Mouse (Mus musculus) limb, embryonic 10.5 days (tissue): ENCODE measurements around the gene Rrn3. TPM values are rescaled to one million over a fixed set of nuclear protein-coding genes. Genes with fewer than 3 reads are reported as not detected.

Source experiments
- DNase-seq: peaks from one replicate; pipeline ENCODE4 v3.0.0-alpha.2; 2017; ENCODE audit warnings: low spot score
- H3K27ac ChIP-seq: fragments of 300-500 bp; sonication (generic); 2 replicates; pipeline ENCODE4 v1.5.1; 2016; ENCODE audit warnings: mild to moderate bottlenecking
- H3K27me3 ChIP-seq: fragments of 300-500 bp; sonication (generic); 2 replicates; pipeline ENCODE4 v1.6.1; 2016; ENCODE audit warnings: low read depth, mild to moderate bottlenecking; ENCODE audit not compliant: poor library complexity, severe bottlenecking
- H3K36me3 ChIP-seq: fragments of 300-500 bp; sonication (generic); 2 replicates; pipeline ENCODE4 v1.6.1; 2016; ENCODE audit warnings: mild to moderate bottlenecking, moderate library complexity
- H3K4me1 ChIP-seq: fragments of 300-500 bp; sonication (generic); 2 replicates; pipeline ENCODE4 v1.6.1; 2016
- H3K4me3 ChIP-seq: fragments of 300-500 bp; sonication (generic); 2 replicates; pipeline ENCODE4 v1.5.1; 2016; ENCODE audit warnings: mild to moderate bottlenecking, moderate library complexity
- H3K9me3 ChIP-seq: fragments of 300-500 bp; sonication (generic); replicated peaks from 2 replicates; pipeline ENCODE4 v1.6.1; 2016; ENCODE audit warnings: mild to moderate bottlenecking
- WGBS: fragments of 180-500 bp; shearing (Covaris S2); methylation state at CpG from one replicate; pipeline ENCODE4 v1.1.7; 2016; 5-methylcytosine and 5-hydroxymethylcytosine counted together
- microRNA-seq: library from miRNA; unstranded; fragments of <30 nt; microRNA quantifications from one replicate; pipeline ENCODE4, GENCODE M21; 2017
- polyA plus RNA-seq: library from polyadenylated mRNA; unstranded; fragments of >200 nt; fragmentation: Nextera tagmentation; extraction: Ambion mirVana; gene quantifications from 2 replicates; pipeline ENCODE4 v1.2.1, GENCODE M21; 2016

Gene Rrn3
- polyA plus RNA-seq, 1 experiment from 2014 or later, result 92.9 TPM

- Histone ChIP-seq H3K9me3 (no peaks in the 10 kb centered on the region), H3K27ac (no peak overlapping the region), H3K4me1 (no peaks in the 10 kb centered on the region), H3K27me3 (no peaks in the 10 kb centered on the region), H3K36me3 (peaks cover 99% of the 10 kb centered on the region), H3K4me3 (no peak overlapping the region)
- 95% methylated on average over 5 of the region's 5 CpGs for WGBS
- no peak for DNase-seq
Measured at GRCm38 (mm10) chr16:13834382-13834781, 53.9 kb downstream of the Rrn3 start.

- H3K27me3 ChIP-seq, result no peaks in the 10 kb centered on the region
- no peaks in the 10 kb centered on the region for H3K9me3 ChIP-seq
- H3K36me3 ChIP-seq, result peaks cover 94% of the 10 kb centered on the region
- no peak for DNase-seq
- no peaks in the 10 kb centered on the region for H3K4me1 ChIP-seq
- WGBS, result 93% methylated on average over 7 of the region's 7 CpGs
- no peak overlapping the region for H3K4me3 ChIP-seq
- no peak overlapping the region for H3K27ac ChIP-seq
Measured at GRCm38 (mm10) chr16:13840056-13840455, 59.5 kb downstream of the Rrn3 start.

GRCm38 (mm10) chr16:13840956-13841355, 60.4 kb downstream of the Rrn3 start:
- 88% methylated on average over 3 of the region's 3 CpGs for WGBS
- H3K27ac ChIP-seq, result no peak overlapping the region
- H3K27me3 ChIP-seq, result no peaks in the 10 kb centered on the region
- no peaks in the 10 kb centered on the region for H3K9me3 ChIP-seq
- H3K4me3 ChIP-seq, result no peak overlapping the region
- no peak for DNase-seq
- no peaks in the 10 kb centered on the region for H3K4me1 ChIP-seq
- peaks cover 94% of the 10 kb centered on the region for H3K36me3 ChIP-seq

DNA sequence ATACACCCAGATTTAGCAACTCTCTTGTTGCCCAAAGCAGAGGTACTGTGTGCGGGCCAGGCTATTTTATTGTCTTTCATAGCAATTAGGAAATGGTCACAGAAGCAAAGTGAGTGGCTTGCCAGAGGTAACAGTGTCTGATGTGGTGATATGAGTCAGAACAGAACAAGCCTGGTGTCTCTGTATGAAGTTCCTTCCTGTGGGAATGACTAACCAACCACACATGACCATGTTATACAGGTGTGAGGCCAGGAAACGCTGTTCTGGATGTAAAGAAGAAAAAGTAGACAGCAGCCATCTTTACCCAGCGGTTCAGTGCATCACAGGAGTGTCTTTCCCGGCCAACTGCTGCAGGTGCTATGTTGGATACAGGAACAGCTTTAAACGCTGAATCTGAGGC, 64.5 kb downstream of the Rrn3 start:
- Histone ChIP-seq H3K9me3 (no peaks in the 10 kb centered on the region), H3K4me3 (no peak overlapping the region), H3K4me1 (no peaks in the 10 kb centered on the region), H3K27ac (no peak overlapping the region), H3K27me3 (no peaks in the 10 kb centered on the region), H3K36me3 (peaks cover 82% of the 10 kb centered on the region)
- DNase-seq, result no peak
- 94% methylated on average over 5 of the region's 5 CpGs for WGBS

DNA sequence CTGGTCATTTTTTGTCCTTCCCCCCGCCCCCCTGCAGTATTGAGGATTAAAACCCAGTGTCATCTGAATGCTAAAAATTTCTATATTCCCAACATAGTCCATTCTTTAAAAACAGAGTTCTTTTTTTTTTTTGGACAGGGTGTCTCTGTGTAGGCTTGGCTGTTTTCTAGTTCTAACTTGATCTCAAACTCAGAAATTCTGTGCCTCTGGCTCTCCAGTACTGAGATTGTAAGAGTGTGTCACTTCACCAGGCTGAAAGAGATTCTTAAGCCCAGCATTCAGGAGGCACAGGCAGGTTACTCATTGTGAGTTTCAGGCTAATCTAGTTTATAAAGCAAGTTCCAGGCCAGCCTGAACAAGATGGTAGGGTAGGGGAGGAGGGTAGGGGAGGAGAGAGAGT, 66.2 kb downstream of the Rrn3 start:
- no peaks in the 10 kb centered on the region for H3K4me1 ChIP-seq
- H3K4me3 ChIP-seq, result no peak overlapping the region
- H3K9me3 ChIP-seq, result no peaks in the 10 kb centered on the region
- H3K27ac ChIP-seq, result no peak overlapping the region
- peaks cover 71% of the 10 kb centered on the region for H3K36me3 ChIP-seq
- no peaks in the 10 kb centered on the region for H3K27me3 ChIP-seq
- no peak for DNase-seq
- WGBS, result 90% methylated on average over 1 of the region's 1 CpGs

GRCm38 (mm10) chr16:13848310-13848709, 67.8 kb downstream of the Rrn3 start:
- 83% methylated on average over 2 of the region's 2 CpGs for WGBS
- no peaks in the 10 kb centered on the region for H3K4me1 ChIP-seq
- no peak overlapping the region for H3K4me3 ChIP-seq
- peaks cover 68% of the 10 kb centered on the region for H3K36me3 ChIP-seq
- H3K27me3 ChIP-seq, result no peaks in the 10 kb centered on the region
- DNase-seq, result no peak
- no peaks in the 10 kb centered on the region for H3K9me3 ChIP-seq
- no peak overlapping the region for H3K27ac ChIP-seq

DNA sequence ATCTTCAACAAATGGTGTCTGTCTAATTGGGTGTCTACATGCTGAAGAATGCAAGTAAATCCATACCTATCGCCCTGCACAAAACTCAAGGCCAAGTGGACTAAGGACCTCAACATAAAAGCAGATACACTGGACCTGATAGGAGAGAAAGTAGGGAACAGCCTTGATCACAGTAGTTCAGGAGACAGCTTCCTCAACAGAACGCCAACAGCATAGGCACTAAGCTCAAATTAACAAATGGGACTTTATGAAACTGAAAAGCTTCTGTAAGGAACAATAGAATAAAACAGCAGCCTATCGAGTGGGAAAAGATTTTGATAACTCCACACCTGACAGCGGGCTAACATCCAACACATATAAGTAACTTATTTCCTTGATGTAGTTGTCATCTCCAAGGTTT, 70.9 kb downstream of the Rrn3 start:
- Histone ChIP-seq H3K27me3 (no peaks in the 10 kb centered on the region), H3K4me3 (no peak overlapping the region), H3K9me3 (no peaks in the 10 kb centered on the region), H3K4me1 (no peaks in the 10 kb centered on the region), H3K36me3 (peaks cover 64% of the 10 kb centered on the region), H3K27ac (no peak overlapping the region)
- 94% methylated on average over 4 of the region's 4 CpGs for WGBS
- DNase-seq, result no peak

DNA sequence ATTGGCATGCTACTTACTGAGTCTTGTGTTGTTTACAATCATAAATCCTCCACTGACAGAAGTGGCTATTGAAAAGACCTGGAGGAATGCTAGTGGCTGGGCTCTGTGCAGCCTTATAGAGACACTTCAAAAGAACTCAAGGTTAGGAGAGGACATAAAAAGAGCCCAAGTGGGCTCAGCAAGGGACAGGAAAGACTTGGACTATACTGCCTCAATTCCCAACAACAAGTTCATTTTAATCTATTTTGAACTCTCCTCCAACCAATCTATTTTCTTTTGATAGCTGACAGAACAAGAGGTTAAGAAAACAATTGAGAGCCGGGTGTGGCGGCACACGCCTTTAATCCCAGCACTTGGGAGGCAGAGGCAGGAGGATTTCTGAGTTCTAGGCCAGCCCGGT, 73.4 kb downstream of the Rrn3 start:
- Histone ChIP-seq H3K27ac (no peak overlapping the region), H3K4me3 (no peak overlapping the region), H3K9me3 (no peaks in the 10 kb centered on the region), H3K4me1 (no peaks in the 10 kb centered on the region), H3K27me3 (no peaks in the 10 kb centered on the region), H3K36me3 (peaks cover 62% of the 10 kb centered on the region)
- DNase-seq, result no peak
- WGBS, result 95% methylated on average over 4 of the region's 4 CpGs

Small RNA genes lying within 50 kb of the gene (microRNA-seq; reads per million reads assigned to microRNA genes)
- gene Gm27734, result not detected

Other genes starting within 250 kb of the Rrn3 start
- gene Parn, start 112.5 kb upstream of the Rrn3 start, polyA plus RNA-seq, result 43.0 and 46.6 TPM in 2 replicates
- 31.3 and 37.4 TPM in 2 replicates for gene Bfar, start 108.8 kb upstream of the Rrn3 start, polyA plus RNA-seq
- gene 3110001I22Rik, start 108.8 kb upstream of the Rrn3 start, polyA plus RNA-seq, result 7.3 and 8.2 TPM in 2 replicates
- gene Pla2g10, start 49.7 kb upstream of the Rrn3 start, polyA plus RNA-seq, result 0.15 TPM in 1 of 2 replicates, not detected in the other
- 110 and 144 TPM in 2 replicates for gene Ntan1, start 38.1 kb downstream of the Rrn3 start, polyA plus RNA-seq
- 65.1 and 86.5 TPM in 2 replicates for gene Pdxdc1, start 122.4 kb downstream of the Rrn3 start, polyA plus RNA-seq
- gene Mpv17l, start 122.5 kb downstream of the Rrn3 start, polyA plus RNA-seq, result 2.4 and 2.8 TPM in 2 replicates
- 2.7 and 5.2 TPM in 2 replicates for gene 2900011O08Rik, start 205.9 kb downstream of the Rrn3 start, polyA plus RNA-seq
- 0.20 TPM in 1 of 2 replicates, not detected in the other for gene Ifitm7, start 206.2 kb downstream of the Rrn3 start, polyA plus RNA-seq